Mouse (Mus musculus) intestine, postnatal 0 days (tissue): ENCODE measurements around the gene Rora. TPM values are rescaled to one million over a fixed set of nuclear protein-coding genes. Genes with fewer than 3 reads are reported as not detected.

Experiments used
- ATAC-seq: fragments of 200-750 bp; cut with Nextera tagmentation; 2 replicates; pipeline ENCODE4 v1.8.0; 2017; ENCODE audit warnings: mild to moderate bottlenecking, moderate TSS enrichment, moderate library complexity
- H3K27ac ChIP-seq: fragments of 300-500 bp; sonication (generic); 2 replicates; pipeline ENCODE4 v1.5.1; 2014; ENCODE audit warnings: mild to moderate bottlenecking, low read depth, low read length, moderate library complexity
- H3K27me3 ChIP-seq: fragments of 300-500 bp; sonication (generic); replicated peaks from 2 replicates; pipeline ENCODE4 v1.6.1; 2014; ENCODE audit warnings: low read length, mixed read lengths; ENCODE audit not compliant: control insufficient read depth, insufficient read depth
- H3K36me3 ChIP-seq: fragments of 300-500 bp; sonication (generic); 2 replicates; pipeline ENCODE4 v1.6.1; 2014; ENCODE audit warnings: mild to moderate bottlenecking, moderate library complexity; ENCODE audit not compliant: control insufficient read depth, insufficient read depth
- H3K4me1 ChIP-seq: fragments of 300-500 bp; sonication (generic); replicated peaks from 2 replicates; pipeline ENCODE4 v1.6.1; 2014; ENCODE audit warnings: antibody characterized with exemption, low read length, mixed read lengths; ENCODE audit not compliant: control insufficient read depth, insufficient read depth
- H3K4me2 ChIP-seq: fragments of 300-500 bp; sonication (generic); replicated peaks from 2 replicates; pipeline ENCODE4 v1.6.1; 2014; ENCODE audit warnings: low read depth, mild to moderate bottlenecking, moderate library complexity
- H3K4me3 ChIP-seq: fragments of 300-500 bp; sonication (generic); 2 replicates; pipeline ENCODE4 v1.5.1; 2014; ENCODE audit warnings: low read depth, low read length
- H3K9ac ChIP-seq: fragments of 300-500 bp; sonication (generic); 2 replicates; pipeline ENCODE4 v1.6.1; 2014; ENCODE audit warnings: mild to moderate bottlenecking, low read depth, low read length
- H3K9me3 ChIP-seq: fragments of 300-500 bp; sonication (generic); 2 replicates; pipeline ENCODE4 v1.6.1; 2016; ENCODE audit warnings: mixed run types; ENCODE audit not compliant: control insufficient read depth
- CTCF ChIP-seq: sonication (generic); IDR thresholded peaks from 2 replicates; pipeline ENCODE4 v1.5.1; 2016; ENCODE audit warnings: low read depth, mild to moderate bottlenecking, control low read depth, antibody characterized with exemption, moderate library complexity
- WGBS: fragments of 180-500 bp; shearing (Covaris S2); extraction: QIAGEN DNeasy Blood & Tissue Kit; methylation state at CpG from one replicate; pipeline ENCODE4 v1.1.7; 2014; 5-methylcytosine and 5-hydroxymethylcytosine counted together
- polyA plus RNA-seq: library from polyadenylated mRNA; unstranded; fragments of >200 nt; fragmentation: Nextera tagmentation; extraction: Ambion mirVana; gene quantifications from 2 replicates; pipeline ENCODE4 v1.2.1, GENCODE M21; 2015

The Rora gene
- polyA plus RNA-seq, 1 experiment from 2014 or later, result 4.7 TPM

- 85% methylated on average over 1 of the region's 1 CpGs for WGBS
- no peaks in the 10 kb centered on the region for H3K4me1 ChIP-seq
- H3K9me3 ChIP-seq, result no peaks in the 10 kb centered on the region
- no peaks in the 10 kb centered on the region for H3K36me3 ChIP-seq
- TF ChIP-seq CTCF, result 0 out of 2 replicates have a peak, but pooled peaks have one; percentile 13
- H3K27ac ChIP-seq, result no peak overlapping the region
- no peak overlapping the region for H3K4me3 ChIP-seq
- no peak for ATAC-seq
- H3K4me2 ChIP-seq, result no peak overlapping the region
- no peak overlapping the region for H3K9ac ChIP-seq
- no peaks in the 10 kb centered on the region for H3K27me3 ChIP-seq
Observed at GRCm38 (mm10) chr9:68731438-68731837, 77.9 kb downstream of the Rora start.

- WGBS, result 93% methylated on average over 4 of the region's 4 CpGs
Observed at GRCm38 (mm10) chr9:68732929-68733328, 79.3 kb downstream of the Rora start.

GRCm38 (mm10) chr9:68735886-68736285, 82.3 kb downstream of the Rora start:
- no peak overlapping the region for H3K4me3 ChIP-seq
- no peak for ATAC-seq
- H3K36me3 ChIP-seq, result no peaks in the 10 kb centered on the region

More at GRCm38 (mm10) chr9:68732929-68733328, 79.3 kb downstream of the Rora start:
- no peak overlapping the region for H3K4me2 ChIP-seq
- no peak overlapping the region for H3K27ac ChIP-seq
- no peaks in the 10 kb centered on the region for H3K27me3 ChIP-seq
- no peaks in the 10 kb centered on the region for H3K36me3 ChIP-seq
- H3K9me3 ChIP-seq, result no peaks in the 10 kb centered on the region
- no peak for ATAC-seq
- no peak overlapping the region for H3K9ac ChIP-seq
- TF ChIP-seq CTCF, result no peak
- H3K4me3 ChIP-seq, result no peak overlapping the region
- H3K4me1 ChIP-seq, result no peaks in the 10 kb centered on the region

GRCm38 (mm10) chr9:68737197-68737736, 83.7 kb downstream of the Rora start:
- Histone ChIP-seq H3K27me3 (no peaks in the 10 kb centered on the region), H3K27ac (no peak overlapping the region), H3K4me2 (no peak overlapping the region), H3K9me3 (no peaks in the 10 kb centered on the region), H3K9ac (no peak overlapping the region), H3K4me1 (no peaks in the 10 kb centered on the region), H3K4me3 (no peak overlapping the region), H3K36me3 (no peaks in the 10 kb centered on the region)
- no peak for ATAC-seq
- WGBS, result 88% methylated on average over 9 of the region's 9 CpGs
- TF ChIP-seq CTCF, result no peak

More at GRCm38 (mm10) chr9:68735886-68736285, 82.3 kb downstream of the Rora start:
- WGBS, result 81% methylated on average over 5 of the region's 5 CpGs
- Histone ChIP-seq H3K9me3 (no peaks in the 10 kb centered on the region), H3K4me1 (no peaks in the 10 kb centered on the region), H3K9ac (no peak overlapping the region), H3K4me2 (no peak overlapping the region), H3K27ac (no peak overlapping the region), H3K27me3 (no peaks in the 10 kb centered on the region)
- no peak for TF ChIP-seq CTCF

GRCm38 (mm10) chr9:68745931-68746646, 92.5 kb downstream of the Rora start:
- no peaks in the 10 kb centered on the region for H3K36me3 ChIP-seq
- no peak overlapping the region for H3K4me2 ChIP-seq
- H3K9me3 ChIP-seq, result no peaks in the 10 kb centered on the region
- no peaks in the 10 kb centered on the region for H3K4me1 ChIP-seq
- no peak overlapping the region for H3K27ac ChIP-seq
- H3K27me3 ChIP-seq, result no peaks in the 10 kb centered on the region
- no peak for TF ChIP-seq CTCF
- no peak for ATAC-seq
- H3K4me3 ChIP-seq, result no peak overlapping the region
- WGBS, result 82% methylated on average over 11 of the region's 11 CpGs
- H3K9ac ChIP-seq, result no peak overlapping the region

GRCm38 (mm10) chr9:68756976-68757375, 103.4 kb downstream of the Rora start:
- no peak for TF ChIP-seq CTCF
- no peaks in the 10 kb centered on the region for H3K4me1 ChIP-seq
- no peak overlapping the region for H3K4me3 ChIP-seq
- H3K9ac ChIP-seq, result no peak overlapping the region
- no peaks in the 10 kb centered on the region for H3K36me3 ChIP-seq
- H3K9me3 ChIP-seq, result no peaks in the 10 kb centered on the region
- no peak overlapping the region for H3K4me2 ChIP-seq
- H3K27ac ChIP-seq, result no peak overlapping the region
- H3K27me3 ChIP-seq, result no peaks in the 10 kb centered on the region
- ATAC-seq, result no peak
- WGBS, result 62% methylated on average over 2 of the region's 2 CpGs
